Mouse (Mus musculus) 416B (cell line): ENCODE results near the gene Ncaph.
"Not testable (repeated sequence)": the region's sequence is repeated elsewhere in the genome, so short reads cannot be mapped to it uniquely, and the experiment has no call there.

Source experiments
- DNase-seq: peaks from one replicate; pipeline ENCODE4 v3.0.0; 2011; ENCODE audit warnings: low read depth

Ncaph gene

DNA sequence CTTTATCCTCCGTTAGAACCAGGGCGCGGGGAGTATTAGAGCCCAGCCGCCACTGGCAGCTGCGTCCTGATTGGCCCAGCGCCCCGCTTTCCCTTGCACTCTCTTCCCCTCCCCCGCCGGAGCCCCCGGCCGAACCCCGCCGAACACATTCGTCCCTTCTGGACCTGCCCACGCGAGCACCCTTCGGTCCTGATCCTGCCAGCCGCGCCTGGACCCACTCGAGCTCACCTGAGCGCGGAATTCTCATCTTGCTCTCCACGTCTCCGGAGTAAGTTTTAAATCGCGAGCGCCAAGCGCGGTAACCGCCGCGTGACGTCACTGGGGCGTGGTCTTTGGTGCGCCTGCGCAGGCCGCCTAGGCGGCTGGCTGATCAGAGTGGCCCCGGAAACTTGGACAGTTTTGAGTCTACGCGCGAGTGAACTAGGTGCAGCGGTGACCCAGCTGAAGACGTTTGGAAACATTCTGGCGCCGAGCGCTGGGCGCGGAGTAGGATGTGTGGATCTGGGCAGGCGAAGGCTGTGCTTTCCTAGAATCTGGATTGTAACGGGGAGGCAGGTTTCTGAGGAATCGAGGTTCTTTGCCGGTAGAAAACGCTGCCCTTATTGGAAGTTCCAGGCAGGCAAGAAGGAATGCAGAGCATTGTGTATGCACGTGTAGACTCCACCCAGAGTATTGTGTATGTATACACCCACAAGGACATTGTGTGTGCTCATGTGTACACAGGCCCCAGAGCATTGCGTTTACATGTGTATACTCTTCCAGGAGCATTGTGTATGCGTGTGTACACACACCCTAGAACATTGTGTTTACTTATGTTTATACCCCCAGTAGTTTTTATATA is at the start of gene Ncaph:
Gene Ncaph, minus strand, starts transcription at position 334 of the 841 bp plus-strand sequence.
- DNase-seq: peak; percentile 89

DNA sequence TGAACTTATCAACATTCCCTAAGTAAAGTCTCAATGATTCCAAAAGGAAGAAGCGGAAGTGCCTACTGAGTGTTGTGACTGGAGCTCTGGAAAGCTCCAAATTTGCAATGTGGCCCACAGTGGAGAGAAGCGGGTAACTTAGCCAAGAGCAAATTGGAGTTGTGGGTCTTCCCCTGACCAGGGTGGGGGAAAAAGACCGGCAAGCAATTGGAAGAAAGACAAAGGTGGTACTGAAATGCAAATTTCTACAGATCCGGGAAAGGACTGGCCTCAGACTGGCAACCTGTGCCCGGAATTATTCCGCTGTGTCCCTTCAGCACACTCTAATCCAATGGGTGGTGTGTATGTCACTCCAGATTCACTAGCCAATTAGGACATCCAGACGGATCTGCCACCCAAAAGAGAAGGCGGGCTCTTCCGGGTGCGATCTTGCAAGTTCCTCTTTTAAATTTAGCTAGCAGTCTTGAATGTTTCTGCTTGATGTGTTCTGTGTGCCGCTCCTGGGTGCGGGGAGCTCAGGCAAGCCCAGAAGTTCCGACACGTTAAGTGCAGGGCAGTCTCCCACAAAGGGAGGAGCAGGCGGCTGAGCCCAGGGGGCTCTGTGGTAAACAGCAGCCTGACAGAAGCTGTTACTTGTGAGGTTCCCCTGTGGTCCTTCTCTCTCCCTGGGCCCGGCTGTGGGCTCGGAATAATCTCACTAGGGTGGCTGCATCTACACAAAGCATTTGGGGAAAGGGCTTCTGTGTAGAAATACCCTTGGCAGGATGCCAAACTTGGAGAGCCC is 49.0 kb upstream of the Ncaph start:
- DNase-seq: peak; percentile 95

DNA sequence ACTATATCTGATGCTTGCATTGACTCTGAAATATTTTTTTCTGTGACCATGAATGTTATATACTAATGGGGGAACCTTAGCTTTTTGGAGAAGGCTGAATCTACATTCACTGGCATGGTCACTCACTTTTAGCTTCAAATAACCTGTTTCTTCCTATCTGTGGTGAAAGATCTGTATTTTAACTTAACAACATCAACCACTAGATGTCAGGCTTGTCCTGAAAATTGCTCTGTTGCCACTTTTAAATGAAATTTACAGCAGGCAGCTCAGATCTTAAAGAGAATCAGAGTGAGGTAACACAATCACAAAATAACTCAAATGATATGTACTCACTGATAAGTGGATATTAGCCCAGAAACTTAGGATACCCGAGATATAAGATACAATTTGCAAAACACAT is 32.5 kb upstream of the Ncaph start:
- peak; percentile 73 for DNase-seq

DNA sequence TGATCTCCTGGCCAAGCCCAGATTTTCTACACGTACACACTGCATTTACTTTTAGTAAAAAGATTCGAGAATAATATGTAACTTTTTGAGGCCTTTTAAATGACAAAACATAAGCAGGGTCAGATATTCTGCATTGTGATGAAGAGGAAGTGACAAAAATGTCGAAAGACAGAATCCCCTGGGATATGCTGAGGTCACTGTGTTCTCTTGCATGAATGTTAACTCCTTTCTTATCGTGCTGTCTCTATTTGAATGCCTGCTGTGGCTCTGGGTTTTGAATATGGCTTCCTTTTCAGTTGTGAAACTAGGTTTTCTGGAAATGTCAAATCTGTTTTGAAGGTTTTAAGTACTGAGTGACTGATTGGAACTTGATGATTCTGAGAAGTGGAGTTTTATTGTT is 31.9 kb upstream of the Ncaph start:
- no peak for DNase-seq

DNA sequence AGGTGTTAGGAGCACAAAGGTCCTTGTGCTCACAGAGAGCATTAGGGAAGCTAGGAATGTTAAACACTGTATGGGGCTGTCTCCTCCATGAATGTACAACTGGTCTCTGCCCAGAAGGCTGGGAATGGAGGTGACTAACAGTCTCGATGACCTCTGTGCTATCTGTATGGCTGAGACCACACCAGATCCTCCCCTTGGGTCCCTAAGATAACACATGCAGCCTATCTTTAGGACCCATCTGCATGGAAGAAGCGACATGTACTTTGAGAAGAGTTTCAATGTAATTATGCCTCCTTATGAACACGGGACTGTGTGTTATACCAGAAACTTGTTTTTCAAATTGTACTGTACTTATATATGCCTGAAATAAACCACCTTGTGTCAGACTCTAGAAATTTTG is 11.9 kb upstream of the Ncaph start:
- DNase-seq: no peak

DNA sequence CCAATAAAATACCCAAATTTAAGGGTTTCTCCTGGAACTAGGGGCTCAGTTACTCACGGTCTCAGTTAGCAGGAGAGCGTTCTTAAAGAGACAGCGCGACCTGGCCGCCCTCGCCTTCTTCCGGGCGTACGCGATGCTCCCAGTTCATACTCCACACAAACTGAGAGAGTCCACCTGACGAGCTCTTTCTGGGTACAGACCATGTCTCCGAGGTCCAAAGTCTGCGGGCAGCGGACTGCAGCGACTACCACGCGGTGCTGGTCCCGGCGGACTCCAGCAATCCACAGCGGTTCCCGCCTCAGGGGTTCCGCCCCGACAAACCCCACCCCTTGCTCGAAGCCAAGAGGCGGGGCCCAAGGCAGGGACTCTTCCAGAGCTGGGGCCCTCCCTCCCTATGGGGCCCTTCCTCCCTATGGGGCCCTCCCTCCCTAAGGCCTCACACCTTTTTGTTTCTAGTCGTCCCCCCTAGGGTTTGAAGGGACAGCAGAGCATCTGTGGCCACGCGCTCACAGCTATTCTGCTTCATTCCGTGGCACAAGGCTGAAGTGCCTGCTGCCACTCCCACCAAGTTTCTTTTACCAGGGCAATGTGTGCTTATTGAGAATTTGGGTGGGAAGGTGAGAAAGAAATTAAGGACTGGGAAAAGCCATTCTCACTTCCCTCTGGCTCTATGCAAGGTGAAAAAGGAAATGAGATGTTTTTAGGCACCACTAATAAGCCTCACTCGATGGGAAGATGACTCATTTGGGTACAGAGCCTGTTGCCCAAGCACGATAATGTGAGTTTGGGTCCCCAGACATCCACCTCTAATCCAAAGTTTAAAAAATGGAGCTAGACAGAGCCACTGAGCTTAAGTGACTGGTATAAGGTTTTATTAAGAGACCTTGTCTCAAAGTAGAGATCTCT is 9.7 kb upstream of the Ncaph start, which contains the start of gene Itpripl1:
Gene Itpripl1, minus strand, starts transcription at position 285 of the 906 bp plus-strand sequence.
- peak; percentile 78 for DNase-seq

DNA sequence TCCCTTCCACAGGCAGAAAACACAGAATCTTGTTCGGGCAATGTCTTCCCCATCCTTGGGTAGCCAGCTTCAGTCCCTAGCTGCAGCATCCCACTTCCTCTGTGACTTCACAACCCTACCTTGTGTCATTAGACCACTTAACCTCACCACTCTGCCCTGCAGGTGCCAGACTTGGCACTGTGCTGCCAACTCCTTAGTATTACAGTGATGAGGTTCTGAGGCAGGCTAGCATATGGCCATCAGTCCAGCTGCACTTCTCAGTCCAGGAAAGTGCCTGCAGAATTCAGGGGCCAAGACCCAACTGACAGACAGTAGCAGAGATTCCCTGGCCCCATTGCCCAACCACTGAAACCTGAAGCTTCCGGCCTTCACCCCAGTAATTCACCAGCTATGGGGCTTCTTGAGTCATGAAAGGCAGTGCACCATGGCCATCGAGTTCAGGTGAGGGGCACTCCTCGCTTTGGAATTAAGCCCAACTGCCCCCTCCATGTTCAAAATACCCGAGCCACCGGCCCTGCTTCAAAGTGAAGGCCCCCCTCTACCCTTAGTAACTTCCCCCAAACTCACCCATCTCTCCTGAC is 8.9 kb upstream of the Ncaph start:
- peak; percentile 72 for DNase-seq

DNA sequence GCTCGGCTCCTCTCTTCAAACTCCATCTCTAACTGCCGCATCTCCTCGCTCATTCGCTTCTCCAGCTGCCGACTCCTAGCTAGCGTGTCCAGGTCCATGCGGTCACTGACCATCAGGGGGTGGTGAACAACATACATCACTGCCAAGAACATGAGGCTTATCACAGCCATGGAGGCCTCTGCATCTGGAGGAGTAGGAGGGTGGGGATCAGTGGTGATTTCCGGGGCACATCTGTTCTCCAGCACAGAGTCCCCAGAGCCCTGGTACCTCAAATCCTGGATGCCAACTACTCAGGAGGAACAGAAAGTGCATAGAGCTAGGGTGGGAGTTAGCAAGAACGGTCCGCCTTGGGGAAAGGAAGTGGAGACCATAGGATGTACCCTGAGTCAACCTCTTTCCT is 8.3 kb upstream of the Ncaph start:
- no peak for DNase-seq

DNA sequence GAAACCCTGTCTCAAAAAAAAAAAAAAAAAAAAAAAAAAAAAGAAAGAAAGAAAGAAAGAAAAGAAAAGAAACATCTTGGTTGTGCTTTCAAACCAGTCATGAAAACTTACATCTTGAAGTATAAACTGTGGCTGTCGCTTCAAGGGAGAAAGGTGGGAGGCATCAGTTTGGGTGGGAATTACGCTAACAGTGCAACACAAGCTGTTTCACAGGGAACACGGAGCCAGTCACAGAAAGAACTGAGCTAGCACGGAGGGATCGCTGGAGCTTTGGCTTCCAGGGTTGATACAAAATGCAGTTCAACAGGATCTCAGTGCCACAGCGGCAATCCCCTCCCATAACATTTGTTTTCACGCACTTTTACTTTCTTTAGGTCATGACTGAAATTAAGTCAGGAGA is 6.3 kb upstream of the Ncaph start:
- DNase-seq: no peak

DNA sequence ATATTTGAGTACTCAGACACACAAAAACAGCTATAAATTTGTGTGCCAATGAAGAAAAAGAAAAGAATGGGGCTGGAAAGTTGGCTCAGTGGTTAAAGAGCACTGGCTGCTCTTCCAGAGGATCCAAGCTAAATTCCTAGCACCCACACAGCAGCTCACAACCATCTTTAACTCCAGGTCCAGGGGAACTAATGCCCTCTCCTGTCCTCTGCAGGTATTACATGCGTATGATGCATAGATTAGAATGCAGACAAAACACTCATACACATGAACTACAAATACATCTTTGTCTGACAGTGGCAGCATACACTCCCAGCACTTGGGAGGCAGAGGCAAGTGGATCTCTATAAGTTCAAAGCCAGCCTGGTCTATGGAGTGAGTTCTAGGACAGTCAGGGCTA is 5.9 kb upstream of the Ncaph start:
- no peak for DNase-seq

DNA sequence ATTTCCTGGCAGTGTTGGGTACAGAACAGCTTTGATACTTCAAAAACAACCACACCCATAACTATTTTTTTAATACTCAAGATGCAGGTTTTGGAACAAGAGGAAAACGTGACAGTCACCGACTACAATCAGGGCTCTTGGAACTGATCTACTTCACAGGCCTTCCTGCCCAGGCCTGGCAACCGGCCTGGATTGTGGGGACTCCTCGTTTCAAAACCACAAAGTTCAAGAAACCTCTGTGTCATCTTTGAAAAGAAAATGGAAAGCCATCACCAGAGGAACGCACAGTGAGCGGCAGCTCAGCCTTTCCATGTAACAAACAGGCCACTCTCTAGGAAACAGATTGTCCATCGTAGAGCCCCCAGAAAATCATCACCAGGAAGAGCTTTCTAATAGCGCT is 5.3 kb upstream of the Ncaph start:
- peak; percentile 89 for DNase-seq

DNA sequence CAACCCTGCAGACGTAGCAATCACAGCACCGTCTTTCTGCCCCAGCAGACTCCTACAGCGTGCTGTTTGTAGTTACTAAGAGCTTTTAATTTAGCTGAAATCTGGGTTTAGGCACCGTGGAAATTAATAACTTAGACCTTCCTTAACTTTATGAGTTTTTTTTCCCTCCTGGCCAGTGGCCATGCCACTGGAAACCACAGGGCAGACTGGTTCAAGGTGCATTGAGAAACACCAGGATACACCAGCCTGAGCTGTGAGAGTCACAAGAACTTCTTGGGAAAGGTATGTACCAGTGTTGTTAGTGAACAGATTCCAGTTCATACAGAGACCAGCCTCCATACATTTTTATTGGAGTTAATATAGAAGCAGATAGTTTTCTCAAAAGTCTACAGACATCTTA is 4.7 kb upstream of the Ncaph start:
- no peak for DNase-seq

DNA sequence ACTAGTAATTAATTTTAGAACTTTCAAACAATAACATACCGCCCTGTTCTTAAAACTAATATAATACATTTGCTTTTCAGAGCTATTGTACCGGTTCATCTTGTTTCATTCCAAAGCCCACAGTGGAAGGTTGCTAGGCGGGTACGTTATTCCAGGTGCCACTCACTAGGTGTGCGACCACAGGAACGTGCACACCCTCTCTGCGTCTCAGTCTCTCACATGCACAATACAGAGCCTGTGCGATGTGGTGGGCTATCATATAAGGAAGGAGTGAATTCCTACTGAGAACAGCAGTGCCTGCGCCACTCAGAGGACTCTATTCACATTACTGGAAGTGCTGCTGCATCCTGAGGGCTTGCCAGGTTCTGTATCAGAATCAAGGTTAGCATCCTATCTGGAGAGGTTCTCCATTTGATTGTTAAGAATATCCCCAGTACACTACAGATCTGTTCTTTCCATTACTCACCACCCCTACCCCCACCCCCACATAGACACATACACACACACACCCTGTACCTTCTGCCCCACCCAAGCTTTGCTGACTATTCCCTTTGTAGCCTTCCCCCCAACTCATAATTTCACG is 4.2 kb upstream of the Ncaph start:
- DNase-seq: no peak

DNA sequence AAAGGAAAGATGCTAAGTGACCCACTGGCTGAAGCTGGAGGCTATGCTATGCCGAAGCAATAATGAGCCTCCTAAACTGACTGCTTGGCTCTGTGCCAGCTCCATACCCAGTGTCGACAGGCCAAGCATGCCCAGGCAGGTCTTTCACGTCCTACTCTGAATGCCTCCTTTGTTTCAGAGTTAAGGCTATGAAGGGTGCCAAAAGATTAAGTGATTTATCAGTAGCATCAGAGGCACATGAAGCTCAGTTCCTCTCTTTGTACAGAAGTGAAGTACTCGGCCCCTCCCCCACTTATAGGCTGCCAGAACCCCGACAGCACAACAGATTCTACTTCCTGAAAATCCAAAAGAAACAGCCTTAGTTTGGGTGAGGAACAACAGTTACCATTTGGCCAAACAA is 3.2 kb upstream of the Ncaph start:
- DNase-seq: peak; percentile 77

DNA sequence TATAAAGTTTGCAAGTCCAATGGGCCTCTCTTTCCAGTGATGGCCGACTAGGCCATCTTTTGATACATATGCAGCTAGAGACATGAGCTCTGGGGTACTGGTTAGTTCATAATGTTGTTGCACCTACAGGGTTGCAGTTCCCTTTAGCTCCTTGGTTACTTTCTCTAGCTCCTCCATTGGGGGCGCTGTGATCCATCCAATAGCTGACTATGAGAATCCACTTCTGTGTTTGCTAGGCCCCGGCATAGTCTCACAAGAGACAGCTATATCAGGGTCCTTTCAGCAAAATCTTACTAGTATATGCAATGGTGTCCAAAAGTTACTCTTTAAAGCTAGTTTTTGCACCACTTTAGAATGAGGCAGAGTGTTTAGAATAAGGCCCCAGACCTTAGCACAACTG is 1.5 kb upstream of the Ncaph start:
- DNase-seq: not testable (repeated sequence)

DNA sequence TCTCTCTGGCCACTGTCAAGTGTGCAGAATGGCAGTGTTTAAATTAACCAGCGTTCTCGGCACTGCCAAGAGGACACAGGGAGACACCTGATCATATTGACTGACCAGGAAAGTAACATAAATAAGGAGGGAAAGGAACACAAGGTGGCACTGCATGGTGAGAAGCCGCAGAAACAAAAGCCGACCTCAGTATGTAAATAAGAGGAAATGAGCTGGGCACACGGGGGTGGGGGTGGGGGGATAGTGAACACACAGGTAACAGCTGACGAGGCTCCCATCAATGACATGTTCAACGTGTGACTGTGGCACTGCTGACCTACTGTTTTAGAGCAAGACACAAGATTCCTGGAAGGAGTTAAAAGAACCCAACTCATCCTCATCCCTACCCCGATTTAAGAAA is 2.4 kb downstream of the Ncaph start:
- no peak for DNase-seq

DNA sequence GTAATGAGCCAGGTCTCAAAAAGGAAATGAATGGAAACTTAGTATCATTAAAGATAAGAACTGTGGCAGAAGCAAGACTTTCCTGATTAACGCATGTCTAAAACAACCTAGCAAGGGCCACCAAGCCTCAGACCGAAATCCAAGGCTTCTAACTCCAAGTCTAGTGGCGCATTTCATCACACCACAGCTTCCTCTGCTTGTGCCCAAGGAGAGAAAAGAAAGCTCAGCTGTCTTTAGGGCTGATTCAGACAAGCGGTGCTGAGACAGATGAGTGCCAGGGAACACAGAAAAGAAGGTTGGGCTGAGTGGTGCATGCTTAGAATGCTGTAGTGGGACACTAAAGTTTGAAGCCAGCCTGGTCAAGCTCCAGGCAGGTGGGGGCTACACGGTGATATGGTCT is 4.8 kb downstream of the Ncaph start:
- DNase-seq: peak; percentile 83

DNA sequence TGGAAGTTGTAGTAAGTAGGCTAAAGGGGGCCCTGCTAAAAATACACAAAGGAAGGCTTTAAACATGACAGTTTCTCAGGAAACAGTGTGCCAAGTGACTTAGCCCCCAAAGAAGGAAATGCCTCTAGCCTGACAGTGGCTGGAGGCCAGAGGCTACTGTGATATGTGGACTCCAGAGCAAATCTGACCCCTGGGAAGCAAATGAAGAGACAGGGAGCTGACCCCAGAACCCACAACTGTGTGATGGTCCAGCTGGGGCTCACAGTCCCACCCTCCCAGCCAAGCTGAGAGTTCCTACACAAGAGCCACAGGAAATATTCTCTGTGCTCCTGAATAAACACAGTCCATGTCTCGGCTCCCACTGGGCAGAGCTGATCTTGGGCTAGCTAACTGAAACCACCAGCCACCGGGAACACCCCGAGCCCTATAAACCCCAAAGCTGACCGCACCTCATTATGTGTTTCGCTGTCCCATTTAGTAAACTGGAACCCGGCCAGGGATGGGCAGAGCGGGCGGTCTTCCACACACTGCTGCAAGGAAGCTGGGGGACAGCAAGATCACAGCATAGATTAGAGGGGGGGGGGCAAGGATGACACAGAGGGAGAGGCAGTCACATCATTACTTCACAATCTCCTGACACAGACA is 12.0 kb downstream of the Ncaph start:
- no peak for DNase-seq

DNA sequence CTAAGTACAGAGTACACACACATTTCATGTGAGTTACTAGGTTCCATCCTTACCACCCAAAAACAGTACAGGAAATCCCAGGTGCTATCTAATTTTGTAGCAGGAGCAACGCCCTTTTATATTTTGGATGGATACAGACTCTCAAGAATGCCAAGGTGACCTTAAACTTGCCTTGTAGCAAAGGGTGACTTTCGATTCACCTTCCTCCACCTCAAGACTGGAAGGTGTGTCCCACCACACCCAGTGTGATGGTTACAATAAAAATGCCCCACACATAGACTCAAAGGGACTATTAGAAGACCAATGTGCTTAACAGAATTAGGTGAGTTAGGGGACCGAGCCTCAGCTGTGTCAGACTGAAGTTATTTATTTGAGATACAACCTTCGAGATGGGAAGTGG is 24.8 kb downstream of the Ncaph start:
- no peak for DNase-seq

DNA sequence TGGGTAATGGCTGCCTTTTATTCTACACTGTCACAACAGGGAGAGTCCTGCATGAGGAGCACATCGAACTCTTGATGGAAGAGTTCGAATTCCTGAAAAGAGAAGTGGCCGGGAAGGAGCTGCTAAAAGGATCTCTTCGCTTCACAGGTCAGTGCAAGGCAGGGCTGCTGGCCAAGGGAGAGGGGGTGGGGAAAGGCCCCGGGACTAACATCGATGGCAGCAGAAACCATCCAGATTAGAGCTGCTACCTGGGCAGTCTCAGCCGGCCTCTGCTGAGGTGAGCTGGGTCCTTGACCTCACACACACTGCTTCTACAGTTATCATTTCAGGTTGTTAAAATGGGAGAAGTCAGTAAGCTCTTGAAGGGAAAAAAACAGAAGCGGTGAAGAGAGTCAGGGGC is 41.8 kb downstream of the Ncaph start:
- DNase-seq: no peak

DNA sequence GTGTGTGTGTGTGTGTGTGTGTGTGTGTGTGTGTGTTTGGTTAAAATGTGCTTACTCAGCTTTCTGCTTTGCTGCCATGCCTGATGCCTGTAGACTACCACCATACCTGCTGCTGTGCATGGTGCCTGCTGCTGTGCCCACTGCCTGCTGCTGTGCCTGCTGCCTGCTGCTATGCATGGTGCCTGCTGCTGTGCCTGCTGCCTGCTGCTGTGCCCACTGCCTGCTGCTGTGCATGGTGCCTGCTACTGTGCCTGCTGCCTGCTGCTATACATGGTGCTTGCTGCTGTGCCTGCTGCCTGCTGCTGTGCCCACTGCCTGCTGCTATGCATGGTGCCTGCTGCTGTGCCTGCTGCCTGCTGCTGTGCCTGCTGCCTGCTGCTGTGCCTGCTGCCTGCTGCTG is 43.6 kb downstream of the Ncaph start:
- DNase-seq: not testable (repeated sequence)
